8 mouse cellular contexts compared by ENCODE assay signal in the genomic region with DNA sequence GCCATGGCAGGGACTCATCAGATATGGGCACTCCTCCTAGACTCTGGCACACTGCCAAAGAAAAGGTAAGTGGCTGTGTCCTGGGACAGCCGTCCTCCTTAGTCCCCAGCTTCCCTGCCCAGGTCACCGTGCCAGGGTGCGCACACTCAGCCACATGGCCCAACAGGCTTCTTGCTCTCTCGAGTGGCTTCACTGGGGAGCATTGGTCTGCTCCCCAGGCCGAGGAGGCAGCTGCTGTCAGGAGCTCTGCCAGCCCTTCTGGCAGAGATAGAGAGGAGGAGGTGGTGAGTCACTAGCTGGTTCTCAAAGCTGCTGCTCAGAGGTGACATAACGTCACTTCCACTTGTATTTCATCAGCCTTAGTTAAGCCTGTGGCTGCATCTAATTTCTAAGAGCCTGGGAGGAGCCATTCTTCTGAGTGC. TPM values are rescaled to one million over a fixed set of nuclear protein-coding genes. Genes with fewer than 3 reads are reported as not detected.
A peak's percentile ranks its signal among the peaks of the same experiment; 100 is the strongest.
DNase-seq lines count a peak whose midpoint lies in the region; ATAC-seq and TF ChIP-seq lines count a peak whose summit lies in the region.

No protein-coding gene starts in this region.

- peak; percentile 93 for DNase-seq in 416B (ENCODE audit: low read depth)
- peak; percentile 75 to 87 for DNase-seq in adrenal gland, adult (ENCODE audit: inconsistent age in 2 of 2, low spot score in 1 of 2)
- peak; percentile 78 for DNase-seq in fibroblast of lung, adult 2 months (ENCODE audit: low read depth)
- DNase-seq in heart, postnatal 25 days (ENCODE audit: low spot score) = peak; percentile 64
- DNase-seq in lung, adult 2 months = peak; percentile 66
- DNase-seq in urinary bladder, postnatal 14 days (ENCODE audit: low spot score) = peak; percentile 63

- H3K4me2 ChIP-seq in kidney, embryonic 14.5 days (replicated peaks; ENCODE audit: low read depth, low read length) = no peak overlapping the region
- no peak overlapping the region for H3K4me2 ChIP-seq in forebrain, embryonic 15.5 days (replicated peaks)

- no peak overlapping the region for H3K9ac ChIP-seq in kidney, embryonic 14.5 days (ENCODE audit: low read depth, low read length)
- H3K9ac ChIP-seq in forebrain, embryonic 15.5 days (replicated peaks) = no peak overlapping the region

- H3K4me3 ChIP-seq in lung, adult 2 months (replicated peaks; ENCODE audit: extremely low read depth, low read depth, low read length) = no peak overlapping the region
- H3K4me3 ChIP-seq in kidney, embryonic 14.5 days (ENCODE audit: low read length) = no peak overlapping the region
- no peak overlapping the region for H3K4me3 ChIP-seq in forebrain, embryonic 15.5 days

- WGBS in lung, adult 2 months = 29% methylated on average over 6 of the region's 6 CpGs
- WGBS in kidney, embryonic 14.5 days = 82% methylated on average over 6 of the region's 6 CpGs
- 58% methylated on average over 6 of the region's 6 CpGs for WGBS in forebrain, embryonic 15.5 days

- ATAC-seq in kidney, embryonic 14.5 days (ENCODE audit: low FRiP score, low TSS enrichment) = no peak
- ATAC-seq in forebrain, embryonic 15.5 days (replicated peaks) = no peak; the same call in 1 of the 2 replicates

- no peaks in the 10 kb centered on the region for H3K9me3 ChIP-seq in kidney, embryonic 14.5 days (ENCODE audit: control insufficient read depth, low read length)
- H3K9me3 ChIP-seq in forebrain, embryonic 15.5 days = no peaks in the 10 kb centered on the region

- H3K27ac ChIP-seq in kidney, embryonic 14.5 days (ENCODE audit: low read depth, low read length) = no peak overlapping the region
- H3K27ac ChIP-seq in forebrain, embryonic 15.5 days (replicated peaks) = no peak overlapping the region

- peaks cover 59% of the 10 kb centered on the region for H3K36me3 ChIP-seq in kidney, embryonic 14.5 days (ENCODE audit: control insufficient read depth, insufficient read depth, low read length)
- H3K36me3 ChIP-seq in forebrain, embryonic 15.5 days = peaks cover 31% of the 10 kb centered on the region

- H3K27me3 ChIP-seq in kidney, embryonic 14.5 days (ENCODE audit: control insufficient read depth, insufficient read depth, low read length) = no peaks in the 10 kb centered on the region
- no peaks in the 10 kb centered on the region for H3K27me3 ChIP-seq in forebrain, embryonic 15.5 days

- intact Hi-C loops in heart, postnatal 25 days (cut with DNase I) = no loop called here

- TF ChIP-seq CTCF in lung, adult 2 months (IDR thresholded peaks at IDR 0.05; ENCODE audit: insufficient read depth, low read length) = no peak

- no peak for TF ChIP-seq POLR2A in lung, adult 2 months (IDR thresholded peaks at IDR 0.05; ENCODE audit: borderline replicate concordance, extremely low read depth, low read depth, low read length)

- peaks cover 21% of the 10 kb centered on the region for H3K4me1 ChIP-seq in lung, adult 2 months (ENCODE audit: control insufficient read depth, insufficient read depth, low read length)
- H3K4me1 ChIP-seq in kidney, embryonic 14.5 days (ENCODE audit: control insufficient read depth, insufficient read depth, low read length) = peaks cover 8% of the 10 kb centered on the region; the same call in 1 of the 2 replicates
- peaks cover 4% of the 10 kb centered on the region for H3K4me1 ChIP-seq in forebrain, embryonic 15.5 days

RNA-seq across cellular contexts. Expression of a gene that starts 40.2 kb away (rescaled TPM):
- total RNA-seq in heart, postnatal 25 days (2021) = 10 to 100 TPM; 22.9 to 28.6 TPM
- polyA plus RNA-seq in lung, adult 2 months (2012; rRNA removed) = 17.3 and 28.9 TPM in 2 replicates
- polyA plus RNA-seq in kidney, embryonic 14.5 days (2014; fragmentation: Nextera tagmentation; extraction: Ambion mirVana) = 11.8 and 17.8 TPM in 2 replicates
- 11.2 and 12.7 TPM in 2 replicates for polyA plus RNA-seq in forebrain, embryonic 15.5 days (2015; fragmentation: Nextera tagmentation; extraction: Ambion mirVana)

RNA-seq across cellular contexts. Expression of a gene that starts 40.2 kb away (rescaled TPM):
- 10 to 100 TPM; 10.1 to 11.3 TPM for total RNA-seq in heart, postnatal 25 days (2021)
- polyA plus RNA-seq in lung, adult 2 months (2012; rRNA removed) = 5.1 and 6.3 TPM in 2 replicates
- polyA plus RNA-seq in kidney, embryonic 14.5 days (2014; fragmentation: Nextera tagmentation; extraction: Ambion mirVana) = 13.0 and 19.8 TPM in 2 replicates
- polyA plus RNA-seq in forebrain, embryonic 15.5 days (2015; fragmentation: Nextera tagmentation; extraction: Ambion mirVana) = 12.3 and 12.7 TPM in 2 replicates
